Mouse (Mus musculus) 416B (cell line): ENCODE results near the gene Meis1.

Experiments
- DNase-seq: peaks from one replicate; pipeline ENCODE4 v3.0.0; 2011; ENCODE audit warnings: low read depth

Meis1 gene

GRCm38 (mm10) chr11:18904880-18905279 is 113.9 kb downstream of the Meis1 start:
- peak; percentile 74 for DNase-seq

- no peak for DNase-seq
These were observed 114.5 kb downstream of the Meis1 start for GRCm38 (mm10) chr11:18904285-18904684.

- DNase-seq, result peak; percentile 22
These were observed 118.3 kb downstream of the Meis1 start for GRCm38 (mm10) chr11:18900489-18900888.

GRCm38 (mm10) chr11:18898862-18899261 is 119.9 kb downstream of the Meis1 start:
- DNase-seq, result peak; percentile 34

- peak; percentile 71 for DNase-seq
These were observed 120.7 kb downstream of the Meis1 start for GRCm38 (mm10) chr11:18897921-18898646.

GRCm38 (mm10) chr11:18897250-18897649 is 121.5 kb downstream of the Meis1 start:
- peak; percentile 66 for DNase-seq

- DNase-seq, result no peak
These were observed 126.3 kb downstream of the Meis1 start for GRCm38 (mm10) chr11:18892470-18892869.

GRCm38 (mm10) chr11:18889139-18889538 is 129.6 kb downstream of the Meis1 start:
- DNase-seq, result no peak

GRCm38 (mm10) chr11:18888651-18889050 is 130.1 kb downstream of the Meis1 start:
- no peak for DNase-seq

GRCm38 (mm10) chr11:18885729-18886325 is 133.0 kb downstream of the Meis1 start:
- DNase-seq, result no peak

- no peak for DNase-seq
These were observed 133.6 kb downstream of the Meis1 start for GRCm38 (mm10) chr11:18885036-18885728.

GRCm38 (mm10) chr11:18883987-18884386 is 134.8 kb downstream of the Meis1 start:
- DNase-seq, result no peak

GRCm38 (mm10) chr11:18883507-18883881 is 135.3 kb downstream of the Meis1 start:
- no peak for DNase-seq

GRCm38 (mm10) chr11:18882747-18883506 is 135.9 kb downstream of the Meis1 start:
- no peak for DNase-seq

GRCm38 (mm10) chr11:18882315-18882714 is 136.5 kb downstream of the Meis1 start:
- DNase-seq, result no peak

GRCm38 (mm10) chr11:18880806-18881205 is 138.0 kb downstream of the Meis1 start:
- no peak for DNase-seq

- DNase-seq, result peak; percentile 42
These were observed 139.3 kb downstream of the Meis1 start for GRCm38 (mm10) chr11:18879456-18879818.

GRCm38 (mm10) chr11:18878748-18879455 is 139.9 kb downstream of the Meis1 start:
- peak; percentile 48 for DNase-seq

- peak; percentile 67 for DNase-seq
These were observed 140.8 kb downstream of the Meis1 start for GRCm38 (mm10) chr11:18878016-18878415.

- DNase-seq, result peak; percentile 77
These were observed 141.2 kb downstream of the Meis1 start for GRCm38 (mm10) chr11:18877626-18878011.

GRCm38 (mm10) chr11:18876886-18877625 is 141.7 kb downstream of the Meis1 start:
- DNase-seq, result no peak
